Mouse (Mus musculus) kidney, adult 8-10 months (tissue): ENCODE data around the gene AC109138.7.

ENCODE experiments used
- DNase-seq, 2 experiments: peaks; one replicate each; pipeline ENCODE4 v3.0.0; 2022

Gene AC109138.7

GRCm38 (mm10) chr19:4257216-4257896 lies 43.2 kb downstream of the AC109138.7 start:
- DNase-seq, result peak; percentile 92 to 97

- DNase-seq, result no peak
Measured at GRCm38 (mm10) chr19:4257897-4258252, 43.7 kb downstream of the AC109138.7 start.

- DNase-seq, result no peak
Measured at GRCm38 (mm10) chr19:4261038-4261698, 47.0 kb downstream of the AC109138.7 start.

GRCm38 (mm10) chr19:4262756-4263155 lies 48.6 kb downstream of the AC109138.7 start:
- DNase-seq, result no peak

- no peak for DNase-seq
Measured at GRCm38 (mm10) chr19:4263702-4264101, 49.5 kb downstream of the AC109138.7 start.

- no peak for DNase-seq
Measured at GRCm38 (mm10) chr19:4264171-4264780, 50.1 kb downstream of the AC109138.7 start.

GRCm38 (mm10) chr19:4265956-4266355 lies 51.8 kb downstream of the AC109138.7 start:
- no peak for DNase-seq

GRCm38 (mm10) chr19:4268566-4269361 lies 54.6 kb downstream of the AC109138.7 start, which contains the start of gene Ssh3:
Gene Ssh3 (minus strand): TSS chr19:4269180.
- peak; percentile 90 to 92 for DNase-seq

- no peak for DNase-seq
Measured at GRCm38 (mm10) chr19:4270187-4270586, 56.0 kb downstream of the AC109138.7 start.

- DNase-seq, result no peak
Measured at GRCm38 (mm10) chr19:4270972-4271371, 56.8 kb downstream of the AC109138.7 start.

- no peak for DNase-seq
Measured at GRCm38 (mm10) chr19:4279487-4279886, 65.3 kb downstream of the AC109138.7 start.

GRCm38 (mm10) chr19:4280425-4280824 lies 66.3 kb downstream of the AC109138.7 start:
- DNase-seq, result no peak
